Mouse (Mus musculus) MEL (cell line): ENCODE results near the gene Polr1b.

Experiments used
- CHD1 ChIP-seq: IDR thresholded peaks from 2 replicates; pipeline ENCODE4 v1.6.1; 2012; ENCODE audit warnings: low read depth, mild to moderate bottlenecking, inconsistent platforms, low read length, improper control_type of control experiment
- CTCF ChIP-seq, 3 experiments: IDR thresholded peaks in 2 of 3; conservative IDR thresholded peaks in 1 of 3; 2 replicates each; pipeline ENCODE4 v1.5.1; 2011 to 2012; ENCODE audit warnings: low read length in 3 of 3, low read depth in 2 of 3, mild to moderate bottlenecking in 2 of 3, improper control_type of control experiment in 1 of 3, inconsistent platforms in 1 of 3, mixed read lengths in 1 of 3, moderate library complexity in 1 of 3; ENCODE audit not compliant: control insufficient read depth in 1 of 3, insufficient read depth in 1 of 3, poor library complexity in 1 of 3, severe bottlenecking in 1 of 3
- E2F4 ChIP-seq: IDR thresholded peaks from 2 replicates; pipeline ENCODE4 v1.6.1; 2011; ENCODE audit warnings: low read depth, low read length, improper control_type of control experiment, borderline replicate concordance
- EP300 ChIP-seq, 2 experiments: IDR thresholded peaks; 2 replicates each; pipeline ENCODE4 v1.6.1; 2011; ENCODE audit warnings: improper control_type of control experiment in 2 of 2, low read length in 2 of 2, low read depth in 1 of 2, mild to moderate bottlenecking in 1 of 2
- GABPA ChIP-seq: IDR thresholded peaks from 2 replicates; pipeline ENCODE4 v1.6.1; 2012; ENCODE audit warnings: low read depth, mild to moderate bottlenecking, inconsistent platforms, low read length, improper control_type of control experiment, moderate library complexity
- GATA1 ChIP-seq: IDR thresholded peaks from 2 replicates; pipeline ENCODE4 v1.6.1; 2011; ENCODE audit warnings: low read depth, low read length, improper control_type of control experiment
- HCFC1 ChIP-seq: IDR thresholded peaks from 2 replicates; pipeline ENCODE4 v1.6.1; 2012; ENCODE audit warnings: low read depth, mild to moderate bottlenecking, inconsistent platforms, low read length, improper control_type of control experiment, moderate library complexity
- MAX ChIP-seq: IDR thresholded peaks from 2 replicates; pipeline ENCODE4 v1.6.1; 2011; ENCODE audit warnings: low read length, improper control_type of control experiment
- MYC ChIP-seq: IDR thresholded peaks from 2 replicates; pipeline ENCODE4 v1.6.1; 2011; ENCODE audit warnings: low read depth, mild to moderate bottlenecking, low read length, improper control_type of control experiment, moderate library complexity
- NRF1 ChIP-seq: IDR thresholded peaks from 2 replicates; pipeline ENCODE4 v1.6.1; 2014; ENCODE audit warnings: low read depth, mild to moderate bottlenecking, inconsistent platforms, low read length, improper control_type of control experiment, moderate library complexity; ENCODE audit not compliant: poor library complexity, insufficient read depth, severe bottlenecking
- POLR2A ChIP-seq, 2 experiments: IDR thresholded peaks; 2 replicates each; pipeline ENCODE4 v1.6.1; 2011 to 2012; ENCODE audit warnings: low read length in 2 of 2, mild to moderate bottlenecking in 2 of 2, control low read depth in 1 of 2, improper control_type of control experiment in 1 of 2, low read depth in 1 of 2, moderate library complexity in 1 of 2; ENCODE audit not compliant: control insufficient read depth in 1 of 2, insufficient read depth in 1 of 2, poor library complexity in 1 of 2
- POLR2AphosphoS2 ChIP-seq: IDR thresholded peaks from 2 replicates; pipeline ENCODE4 v1.6.1; 2011; ENCODE audit warnings: low read length, improper control_type of control experiment
- TCF12 ChIP-seq: IDR thresholded peaks from 2 replicates; pipeline ENCODE4 v1.6.1; 2014; ENCODE audit warnings: low read depth, mild to moderate bottlenecking, inconsistent platforms, low read length, improper control_type of control experiment, moderate library complexity

DNA sequence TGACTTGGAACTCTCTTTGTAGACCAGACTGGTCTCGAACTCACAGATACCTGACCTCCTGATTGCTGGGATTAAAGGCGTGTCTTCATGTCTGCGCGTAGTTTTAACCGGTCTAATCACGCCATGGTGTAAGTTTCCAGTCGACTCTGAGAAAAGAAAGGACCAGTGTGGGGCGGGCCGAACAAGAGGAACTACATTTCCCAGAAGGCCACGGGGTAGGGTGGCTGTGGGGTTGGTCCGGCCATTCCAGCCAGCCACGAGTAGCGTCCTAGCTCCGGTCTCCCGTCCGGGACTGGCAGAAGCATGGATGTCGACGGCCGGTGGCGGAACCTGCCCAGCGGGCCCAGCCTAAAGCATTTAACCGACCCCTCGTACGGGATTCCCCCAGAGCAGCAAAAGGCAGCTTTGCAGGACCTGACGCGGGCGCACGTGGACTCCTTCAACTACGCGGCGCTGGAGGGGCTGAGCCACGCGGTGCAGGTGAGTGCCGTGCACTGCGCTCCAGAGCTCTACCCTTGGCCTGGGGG, at the start of gene Polr1b:
- TF ChIP-seq CTCF (IDR thresholded peaks at IDR 0.05 in 2 of 3, conservative IDR thresholded peaks at IDR 0.05 in 1 of 3; ENCODE audit: control insufficient read depth in 1 of 3, insufficient read depth in 1 of 3, low read depth in 2 of 3, low read length in 3 of 3, poor library complexity in 1 of 3, severe bottlenecking in 1 of 3) = no peak
- TF ChIP-seq MAX = peak; percentile 95
- TF ChIP-seq HCFC1 = peak; percentile 99
- peak; percentile 78 for TF ChIP-seq POLR2AphosphoS2
- peak in 1 of 2 experiments; percentile 94; a peak in 2 of 4 replicates for TF ChIP-seq POLR2A (IDR thresholded peaks at IDR 0.05; ENCODE audit: control insufficient read depth in 1 of 2, insufficient read depth in 1 of 2, low read depth in 1 of 2, low read length in 2 of 2, poor library complexity in 1 of 2)
- TF ChIP-seq NRF1 = peak; percentile 38; the same call in 1 of the 2 replicates
- TF ChIP-seq GABPA = no peak
- peak; percentile 69 for TF ChIP-seq TCF12
- TF ChIP-seq MYC = peak; percentile 99
- TF ChIP-seq E2F4 = no peak
- no peak for TF ChIP-seq GATA1
- TF ChIP-seq EP300 (IDR thresholded peaks at IDR 0.05; ENCODE audit: low read depth in 1 of 2, low read length in 2 of 2) = peak in 1 of 2 experiments; percentile 41; a peak in 2 of 4 replicates
- TF ChIP-seq CHD1 = peak; percentile 23; the same call in 1 of the 2 replicates
